Mouse (Mus musculus) neutrophil, adult 5-6 weeks (primary cell): ENCODE results near the gene Inpp5a. TPM values are rescaled to one million over a fixed set of nuclear protein-coding genes. Genes with fewer than 3 reads are reported as not detected.
"Not testable (repeated sequence)": the region's sequence is repeated elsewhere in the genome, so short reads cannot be mapped to it uniquely, and the experiment has no call there.

Experiments
- ATAC-seq: fragments of 151-379, 151-347 bp; 2 replicates; pipeline ENCODE4 v1.8.0; 2017; ENCODE audit warnings: mild to moderate bottlenecking, moderate TSS enrichment; ENCODE audit not compliant: insufficient number of reproducible peaks, poor library complexity, low FRiP score, severe bottlenecking; ENCODE audit errors: extremely low read depth
- total RNA-seq: library from RNA; stranded (forward); fragments of 200-1000 nt; gene quantifications from 2 replicates; pipeline ENCODE4 v1.2.3, GENCODE M21; 2017

Gene Inpp5a
- total RNA-seq, 1 experiment from 2014 or later, result 38.1 TPM

GRCm38 (mm10) chr7:139392691-139393235 lies 3.9 kb downstream of the Inpp5a start:
- ATAC-seq, result no peak

- ATAC-seq, result peak; percentile 25; the same call in 1 of the 2 replicates
Measured at GRCm38 (mm10) chr7:139397521-139397920, 8.6 kb downstream of the Inpp5a start.

GRCm38 (mm10) chr7:139398111-139398510 lies 9.2 kb downstream of the Inpp5a start:
- ATAC-seq, result no peak

- ATAC-seq, result no peak
Measured at GRCm38 (mm10) chr7:139398530-139399021, 9.7 kb downstream of the Inpp5a start.

GRCm38 (mm10) chr7:139399572-139399971 lies 10.7 kb downstream of the Inpp5a start:
- ATAC-seq, result no peak

GRCm38 (mm10) chr7:139399977-139400685 lies 11.2 kb downstream of the Inpp5a start:
- peak; percentile 56 for ATAC-seq

GRCm38 (mm10) chr7:139400926-139401325 lies 12.0 kb downstream of the Inpp5a start:
- ATAC-seq, result peak; percentile 14; the same call in 1 of the 2 replicates

GRCm38 (mm10) chr7:139401791-139402190 lies 12.9 kb downstream of the Inpp5a start:
- ATAC-seq, result no peak

- ATAC-seq, result peak; percentile 62
Measured at GRCm38 (mm10) chr7:139402721-139403120, 13.8 kb downstream of the Inpp5a start.

- no peak for ATAC-seq
Measured at GRCm38 (mm10) chr7:139406581-139406980, 17.7 kb downstream of the Inpp5a start.

- ATAC-seq, result no peak
Measured at GRCm38 (mm10) chr7:139407966-139408365, 19.1 kb downstream of the Inpp5a start.

GRCm38 (mm10) chr7:139409903-139410302 lies 21.0 kb downstream of the Inpp5a start:
- no peak for ATAC-seq

- ATAC-seq, result peak; percentile 67
Measured at GRCm38 (mm10) chr7:139412223-139412950, 23.5 kb downstream of the Inpp5a start.

GRCm38 (mm10) chr7:139413400-139413799 lies 24.5 kb downstream of the Inpp5a start:
- no peak for ATAC-seq

- ATAC-seq, result no peak
Measured at GRCm38 (mm10) chr7:139415616-139416225, 26.8 kb downstream of the Inpp5a start.

GRCm38 (mm10) chr7:139418371-139418770 lies 29.5 kb downstream of the Inpp5a start:
- ATAC-seq, result no peak

- no peak for ATAC-seq
Measured at GRCm38 (mm10) chr7:139422827-139423226, 33.9 kb downstream of the Inpp5a start.

GRCm38 (mm10) chr7:139434095-139434830 lies 45.4 kb downstream of the Inpp5a start:
- no peak for ATAC-seq

- not testable (repeated sequence) for ATAC-seq
Measured at GRCm38 (mm10) chr7:139434931-139435330, 46.0 kb downstream of the Inpp5a start.
